Mouse (Mus musculus) WW6 (cell line): ENCODE measurements around the gene Zfp800.

ENCODE experiments used
- DNase-seq: peaks from one replicate; pipeline ENCODE4 v3.0.0-alpha.2; 2013; ENCODE audit warnings: low read depth, low spot score

Zfp800 gene

GRCm38 (mm10) chr6:28396051-28396852 is 1.6 kb downstream of the Zfp800 start:
- no peak for DNase-seq

DNA sequence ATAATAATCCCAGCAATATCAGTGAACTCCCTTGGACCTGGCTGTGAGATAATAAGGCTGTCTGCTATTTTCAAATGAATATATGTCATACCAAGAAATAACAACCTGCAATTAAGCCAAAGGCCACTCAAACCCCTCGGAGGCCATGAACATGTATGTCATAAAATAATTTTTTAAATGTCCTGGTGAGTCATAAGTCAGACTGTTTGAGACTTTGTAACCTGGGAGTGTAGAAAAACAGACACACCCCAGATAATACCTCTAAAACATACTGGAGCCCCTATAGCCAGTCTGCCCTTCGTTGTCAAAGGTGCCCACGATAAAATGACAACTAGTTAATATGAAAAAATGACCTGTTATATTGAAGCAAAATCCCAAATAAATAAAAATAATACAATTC is 8.8 kb downstream of the Zfp800 start:
- no peak for DNase-seq

DNA sequence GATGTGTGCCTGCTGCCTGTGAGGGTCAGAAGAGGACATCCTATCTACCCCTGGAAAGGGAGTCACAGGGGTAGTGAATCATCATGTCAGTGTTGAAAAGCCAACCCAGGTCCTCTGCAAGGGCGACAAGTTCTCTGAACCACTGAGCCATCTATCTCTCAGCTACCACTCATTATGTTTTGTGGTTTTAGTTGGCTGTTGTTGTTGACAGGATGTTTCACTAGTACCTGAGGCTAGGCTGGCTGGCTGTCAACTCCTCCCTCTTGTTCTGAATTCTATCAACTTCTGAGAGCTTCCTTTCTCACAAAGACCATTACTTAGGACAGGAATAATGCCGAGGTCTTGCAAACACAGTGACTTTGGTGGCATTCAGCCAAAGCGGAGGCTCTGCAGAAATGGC is 12.6 kb downstream of the Zfp800 start:
- DNase-seq: no peak

DNA sequence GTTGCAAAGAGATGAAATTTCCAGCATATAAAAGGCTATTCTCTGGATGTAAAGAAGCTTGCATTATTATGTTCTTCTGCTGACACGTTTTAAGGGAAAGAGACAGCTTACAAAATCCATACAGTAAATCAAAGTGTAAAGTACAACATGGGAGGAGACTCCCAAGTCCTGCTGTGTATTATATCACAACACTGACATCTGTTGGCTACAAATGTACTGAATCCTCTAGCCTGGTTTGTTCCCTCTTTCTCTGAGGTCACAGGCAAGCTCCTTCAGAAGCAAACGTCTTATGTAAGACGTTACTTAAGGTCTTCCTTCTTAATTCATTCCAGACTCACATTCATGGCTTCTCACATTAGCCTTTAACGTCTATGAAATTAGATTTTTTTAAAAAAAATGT is 15.8 kb downstream of the Zfp800 start:
- DNase-seq: no peak

DNA sequence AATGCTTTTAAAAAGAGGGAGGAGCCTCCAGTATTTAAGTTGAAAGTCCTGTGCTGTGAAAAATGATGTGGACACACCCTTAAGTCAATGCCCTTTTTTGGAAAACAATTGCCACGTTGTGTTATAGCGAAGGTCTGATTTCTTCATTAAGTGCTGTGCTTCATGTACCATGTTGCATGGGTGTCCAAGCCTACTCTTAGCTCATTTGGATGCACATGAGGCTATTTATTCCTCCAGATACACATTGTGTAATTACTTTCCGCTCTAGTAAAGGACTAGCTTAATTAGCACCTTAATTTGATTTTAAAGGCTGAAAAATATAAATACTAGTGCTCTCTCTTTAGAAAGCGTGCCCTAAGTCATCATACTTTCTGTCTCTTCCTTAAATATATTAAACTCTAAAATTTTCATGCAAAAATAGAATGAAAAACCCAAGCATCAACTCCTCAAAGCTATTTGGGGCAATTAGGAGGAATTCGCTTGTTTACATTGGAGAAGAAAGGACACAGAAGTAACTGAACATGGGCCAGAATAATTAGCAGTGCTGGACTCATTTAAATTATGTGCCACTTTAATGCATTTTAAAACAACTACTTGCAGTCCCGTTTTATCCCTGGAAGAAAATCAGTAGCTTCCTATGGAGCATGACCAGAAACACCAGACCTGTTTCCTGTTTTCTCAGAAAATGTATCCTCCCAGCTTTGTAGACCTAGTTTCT is 27.7 kb downstream of the Zfp800 start:
- DNase-seq: no peak

- DNase-seq: no peak
These were observed 30.2 kb downstream of the Zfp800 start for GRCm38 (mm10) chr6:28367575-28367974.

DNA sequence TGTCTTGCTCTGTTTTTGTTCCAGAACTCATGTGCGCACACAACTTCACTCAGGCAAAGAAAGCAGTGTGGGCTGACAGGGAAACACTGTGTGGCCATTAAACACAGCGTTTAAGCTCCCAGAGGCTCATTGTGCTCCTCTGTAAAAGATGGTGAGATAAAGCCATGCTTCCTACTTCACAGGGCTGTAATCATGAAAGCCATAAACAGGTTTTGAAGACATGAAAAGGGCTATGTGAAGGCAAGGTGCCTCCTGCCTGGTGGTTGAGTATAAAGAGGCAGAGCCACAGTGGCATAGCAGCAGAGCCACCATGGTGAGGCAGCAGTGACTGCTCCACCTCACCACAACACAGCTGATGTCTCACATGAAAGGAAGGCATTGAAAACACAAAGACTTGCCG is 46.7 kb downstream of the Zfp800 start:
- no peak for DNase-seq

DNA sequence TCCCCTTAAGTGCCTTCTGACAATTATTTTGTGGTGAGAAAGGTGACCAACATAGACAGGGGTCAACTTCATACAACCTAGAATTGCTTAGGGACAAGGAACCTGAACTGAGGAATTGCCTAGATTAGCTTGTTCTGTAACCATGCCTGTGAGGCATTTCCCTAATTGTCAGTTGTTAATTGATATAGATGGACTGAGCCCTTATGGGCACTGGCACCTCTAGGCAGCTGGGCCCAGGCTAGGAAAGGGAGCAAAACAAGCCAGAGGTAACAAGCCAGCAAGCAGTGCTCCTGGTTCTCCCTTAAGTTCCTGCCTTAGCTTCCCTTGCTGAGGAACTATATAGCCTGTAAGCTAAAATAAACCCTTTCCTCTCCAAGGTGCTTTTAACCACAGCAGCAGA is 52.1 kb downstream of the Zfp800 start:
- DNase-seq: no peak

DNA sequence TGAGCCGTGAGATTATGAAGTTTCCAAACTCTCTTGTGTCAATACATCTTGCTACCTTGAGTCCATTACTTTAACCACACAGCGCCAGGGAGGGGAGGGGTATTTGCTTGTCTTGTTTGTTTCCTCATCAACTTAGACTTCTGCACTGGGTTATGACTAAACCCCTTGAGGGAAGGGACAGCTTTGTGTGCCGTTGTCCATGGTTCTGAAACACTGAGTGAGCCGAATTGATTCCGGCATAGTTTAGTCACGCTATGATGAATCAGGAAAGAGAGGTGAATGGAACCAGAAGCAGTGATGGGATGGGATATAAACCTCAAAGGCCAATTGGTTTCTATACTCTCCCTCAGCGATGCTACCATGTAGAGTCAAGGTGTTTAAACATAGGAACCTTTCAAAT is 52.6 kb downstream of the Zfp800 start:
- DNase-seq: peak; percentile 14

GRCm38 (mm10) chr6:28342863-28343262 is 54.9 kb downstream of the Zfp800 start:
- no peak for DNase-seq

DNA sequence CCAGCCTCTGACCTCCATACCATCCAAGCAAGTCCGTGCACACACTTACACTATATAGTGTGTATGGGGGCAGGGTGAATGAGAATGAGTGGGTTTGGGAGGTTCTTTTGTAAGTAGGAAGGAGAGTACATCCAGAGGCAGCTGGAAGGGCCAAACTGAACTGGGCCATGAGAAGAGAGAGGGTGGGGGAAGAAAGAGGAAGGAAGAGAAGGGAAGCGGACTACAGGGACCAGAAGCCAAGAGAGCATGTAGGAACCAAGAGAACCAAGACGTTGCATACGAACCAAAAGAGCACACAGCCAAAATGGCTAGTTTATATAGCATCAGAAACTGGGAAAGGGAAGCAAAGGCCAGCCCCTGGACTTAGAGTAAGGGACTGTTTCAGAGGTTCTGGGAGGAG is 56.6 kb downstream of the Zfp800 start:
- no peak for DNase-seq

- no peak for DNase-seq
These were observed 58.4 kb downstream of the Zfp800 start for GRCm38 (mm10) chr6:28339410-28339809.

DNA sequence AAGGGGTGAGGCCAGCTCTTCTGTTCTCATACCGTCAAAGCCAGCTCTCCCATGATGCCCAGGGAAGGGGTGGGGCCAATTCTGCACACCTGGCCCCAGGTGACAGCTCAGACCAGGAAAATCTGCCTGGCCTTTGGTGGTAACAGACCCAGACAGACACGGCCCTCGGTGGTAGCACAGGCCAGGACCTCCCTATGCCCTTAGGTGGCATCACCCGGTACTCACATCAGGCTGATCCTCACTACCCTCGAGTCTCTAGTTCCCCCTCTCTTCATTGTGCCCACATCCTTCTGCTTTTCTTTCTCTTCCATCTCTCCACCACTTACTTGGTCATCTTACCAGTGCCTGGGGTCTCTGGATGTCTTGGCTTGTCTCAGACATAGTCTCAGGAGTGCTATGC is 64.1 kb downstream of the Zfp800 start:
- DNase-seq: no peak

DNA sequence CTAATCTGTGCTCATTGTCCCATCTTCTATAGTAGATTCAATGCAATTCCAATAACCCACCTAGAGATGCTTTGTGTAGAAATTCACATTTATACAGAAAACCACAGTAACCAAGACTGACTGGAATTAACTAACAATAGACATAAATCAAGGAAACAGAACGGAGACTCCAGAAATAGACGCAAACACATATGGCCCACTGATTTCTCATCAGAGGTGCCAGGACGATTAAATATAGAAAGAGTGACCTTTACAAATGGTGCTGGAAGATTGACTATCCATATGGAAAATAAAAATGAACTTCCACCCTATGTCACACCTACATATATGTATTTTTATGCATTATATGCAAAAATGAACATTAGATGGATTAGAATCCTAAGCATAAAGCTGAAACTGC is 65.3 kb downstream of the Zfp800 start:
- no peak for DNase-seq

DNA sequence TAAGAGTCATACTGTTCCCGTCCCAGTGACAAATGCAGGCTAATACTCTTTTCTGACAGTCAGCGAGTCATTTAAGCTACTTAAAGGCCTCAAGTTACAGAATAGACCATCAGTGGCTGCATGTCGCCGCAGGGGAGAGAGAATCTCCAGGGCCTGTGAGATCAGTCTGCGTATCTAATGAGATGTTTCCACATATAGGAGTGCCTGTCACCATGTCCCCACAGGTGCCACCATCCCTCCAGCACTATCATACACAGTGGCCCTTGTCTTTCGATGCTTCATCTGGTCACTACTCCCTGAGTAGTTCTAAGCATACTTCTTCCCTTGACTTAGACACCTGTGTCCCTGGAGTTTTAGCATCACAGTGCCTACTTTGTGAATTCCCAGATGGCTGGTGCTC is 68.0 kb downstream of the Zfp800 start:
- DNase-seq: no peak

DNA sequence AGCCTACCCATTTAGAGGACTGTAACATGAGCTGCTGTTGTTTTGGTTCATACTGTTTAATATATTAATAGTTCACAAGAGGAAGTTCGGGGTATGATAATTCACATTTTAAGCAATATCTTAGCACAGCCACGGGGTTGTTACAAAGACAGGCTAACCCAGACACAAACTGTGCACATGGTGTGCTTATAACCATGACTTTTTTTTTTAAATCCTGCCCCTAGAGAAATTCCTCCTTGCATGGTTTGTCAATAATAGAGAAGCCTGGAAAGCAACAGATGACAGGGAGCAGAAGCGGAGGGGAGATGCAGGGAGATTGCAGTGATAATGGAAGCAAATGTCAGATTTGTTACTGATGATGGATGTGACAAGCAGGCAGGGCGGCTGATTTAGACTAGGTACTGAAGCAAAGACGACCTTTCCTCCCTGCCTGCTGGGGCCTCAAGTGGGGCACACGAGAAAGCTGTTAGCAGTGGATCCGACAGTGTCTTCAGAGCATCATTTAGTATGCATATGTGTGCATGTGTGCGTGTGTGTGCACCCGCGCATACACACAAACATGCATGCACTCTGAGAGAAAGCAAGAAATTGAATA is 68.7 kb downstream of the Zfp800 start:
- DNase-seq: no peak

- no peak for DNase-seq
These were observed 71.1 kb downstream of the Zfp800 start for GRCm38 (mm10) chr6:28326720-28327119.

DNA sequence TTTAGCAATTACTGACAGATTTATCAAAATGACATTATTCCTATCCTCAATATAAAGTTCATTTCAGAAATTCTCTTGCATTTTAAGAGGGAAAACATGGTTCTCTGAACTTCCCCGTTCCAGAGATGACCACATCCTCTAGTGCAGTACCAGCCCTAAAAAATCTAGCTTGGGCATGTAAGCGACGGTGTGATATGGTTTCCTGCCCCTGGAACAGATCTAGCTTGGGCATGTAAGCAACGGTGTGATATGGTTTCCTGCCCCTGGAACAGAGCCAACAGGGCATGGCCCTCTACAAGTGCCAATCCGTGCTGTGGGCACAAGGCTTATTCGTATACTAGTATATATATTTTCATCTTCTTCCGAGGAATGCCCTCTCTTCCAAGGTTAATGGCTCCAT is 75.4 kb downstream of the Zfp800 start:
- DNase-seq: no peak

- no peak for DNase-seq
These were observed 78.0 kb downstream of the Zfp800 start for GRCm38 (mm10) chr6:28319648-28320270.

- no peak for DNase-seq
These were observed 78.8 kb downstream of the Zfp800 start for GRCm38 (mm10) chr6:28318820-28319573.

DNA sequence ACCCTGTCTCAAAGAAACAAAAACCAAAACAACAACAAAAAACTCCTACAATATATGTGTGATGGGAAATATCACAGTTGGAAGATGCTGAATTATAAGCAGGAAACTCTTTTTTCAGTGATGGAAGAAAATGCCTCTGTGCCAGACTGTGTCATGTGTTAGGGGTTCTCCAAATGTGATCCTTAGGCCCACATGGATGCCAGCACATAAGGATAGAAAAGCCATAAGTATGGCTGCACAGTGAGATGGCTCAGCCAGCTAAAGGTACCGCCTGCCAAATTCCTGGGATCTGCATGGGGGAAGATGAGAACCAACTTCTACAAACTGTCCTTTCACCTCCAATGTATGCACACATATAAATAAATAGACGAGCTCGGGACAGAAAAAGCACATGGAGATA is 82.6 kb downstream of the Zfp800 start:
- no peak for DNase-seq

DNA sequence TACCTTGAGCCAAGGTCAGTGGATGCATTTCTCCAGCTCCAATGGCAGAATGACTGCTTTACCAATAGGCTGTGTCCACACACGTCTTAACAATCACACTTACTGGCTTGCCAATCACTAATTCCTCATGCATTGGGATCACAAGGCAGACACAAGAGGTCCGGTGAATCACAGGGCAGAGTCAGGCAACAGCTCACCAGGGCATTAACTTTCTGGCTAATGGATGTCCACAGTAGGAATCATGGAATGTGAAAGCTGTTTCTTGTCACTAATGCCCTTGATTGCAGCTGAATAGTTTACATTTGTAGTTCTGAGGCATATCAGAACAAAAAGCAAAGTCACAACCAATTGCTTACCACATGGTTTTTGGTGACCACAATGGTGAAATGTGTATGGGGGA is 85.7 kb downstream of the Zfp800 start:
- no peak for DNase-seq
